Mouse (Mus musculus): ENCODE measurements around the gene Bfsp2.
"Not testable (repeated sequence)": the region's sequence is repeated elsewhere in the genome, so short reads cannot be mapped to it uniquely, and the experiment has no call there.

- TF ChIP-seq CTCF (IDR thresholded peaks at IDR 0.05; ENCODE audit: low read depth, low read length); EP300 (IDR thresholded peaks at IDR 0.05; ENCODE audit: insufficient read depth, low read depth, low read length); POLR2A (IDR thresholded peaks at IDR 0.05; ENCODE audit: insufficient read depth, low read length): not testable (repeated sequence)
Observed at GRCm38 (mm10) chr9:103418267-103418666, 62.0 kb downstream of the Bfsp2 start.
